Mouse (Mus musculus): Measurements from ENCODE around the gene Vamp8.

DNA sequence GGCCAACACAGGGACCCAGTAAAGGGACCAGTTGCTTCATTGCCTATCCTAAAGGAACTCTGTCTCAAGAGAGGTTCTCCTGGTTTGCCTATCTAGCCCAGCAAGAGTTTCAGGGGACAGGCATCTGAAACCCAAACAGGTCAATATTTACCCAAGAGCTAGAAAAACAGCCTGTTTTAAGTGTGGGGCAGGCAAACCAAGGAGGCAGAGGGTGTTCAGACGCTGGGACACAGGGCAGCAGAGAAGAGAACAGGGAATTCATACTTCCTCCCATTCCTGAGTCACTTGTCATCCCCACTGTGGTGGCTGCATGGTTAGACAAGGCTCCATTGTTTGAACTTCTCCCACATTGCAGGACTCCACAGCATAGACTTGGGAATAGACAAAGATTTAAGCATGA is 18.9 kb downstream of the Vamp8 start:
- TF ChIP-seq POLR2A (IDR thresholded peaks at IDR 0.05; ENCODE audit: borderline replicate concordance, insufficient read depth, low read length), result no peak
- TF ChIP-seq CTCF (IDR thresholded peaks at IDR 0.05; ENCODE audit: borderline replicate concordance, insufficient read depth, low read depth, low read length), result no peak
